ENCODE assay signal across 12 mouse cellular contexts in genomic region chr8:3355586-3355985, GRCm38 (mm10). TPM values are rescaled to one million over a fixed set of nuclear protein-coding genes. Genes with fewer than 3 reads are reported as not detected.
A peak's percentile ranks its signal among the peaks of the same experiment; 100 is the strongest.
DNase-seq lines count a peak whose midpoint lies in the region; ATAC-seq and TF ChIP-seq lines count a peak whose summit lies in the region.
"Had no signal": no experiment of that assay in that cellular context is flagged by ENCODE, and none has a peak within 500 bp of the region (broad histone marks: within the 10 kb centered on the region; RNA-seq: fewer than 3 reads in every experiment).

No protein-coding gene starts in this region.

- H3K4me1 ChIP-seq in lung, postnatal 0 days (ENCODE audit: insufficient read depth, low read depth, low read length): no peaks in the 10 kb centered on the region
- peaks cover 15% of the 10 kb centered on the region; the same call in 1 of the 2 replicates for H3K4me1 ChIP-seq in spleen, adult 2 months (ENCODE audit: control insufficient read depth, insufficient read depth, insufficient read length)
- H3K4me1 ChIP-seq: heart, embryonic 12.5 days had no signal

- TF ChIP-seq POLR2A in spleen, adult 2 months (IDR thresholded peaks at IDR 0.05; ENCODE audit: low read depth, low read length): no peak; the same call in 1 of the 2 replicates

- no peaks in the 10 kb centered on the region for H3K9me3 ChIP-seq in lung, postnatal 0 days (ENCODE audit: low read length)
- H3K9me3 ChIP-seq: heart, embryonic 12.5 days had no signal

- 76% methylated on average over 6 of the region's 6 CpGs for WGBS in lung, postnatal 0 days
- 9% methylated on average over 6 of the region's 6 CpGs for WGBS in spleen, adult 2 months

- peak; percentile 80 to 82 for DNase-seq in B cell, adult 2 months
- DNase-seq in R1 (ENCODE audit: low read depth, low spot score): peak; percentile 83
- DNase-seq in lung, postnatal 0 days (ENCODE audit: low spot score): peak; percentile 52
- peak; percentile 78 to 87 for DNase-seq in spleen, adult 2 months (ENCODE audit: low read depth in 1 of 2, low spot score in 2 of 2)
- no peak for DNase-seq in frontal cortex, postnatal 10 days (ENCODE audit: low spot score in 2 of 2)
- no peak for DNase-seq in kidney, postnatal 36 days
- no peak for DNase-seq in kidney, adult 11 months
- DNase-seq in urinary bladder, adult 18-20 months (ENCODE audit: low spot score in 2 of 2): no peak
- DNase-seq: cerebellum, postnatal 14 days; kidney, postnatal 10 days had no signal

- no peak overlapping the region for H3K4me2 ChIP-seq in lung, postnatal 0 days (replicated peaks; ENCODE audit: low read depth, low read length)
- H3K4me2 ChIP-seq: heart, embryonic 12.5 days had no signal

- TF ChIP-seq EP300 in lung, postnatal 0 days (IDR thresholded peaks at IDR 0.05): 0 out of 2 replicates have a peak, but pooled peaks have one; percentile 19

- H3K4me3 ChIP-seq in lung, postnatal 0 days (ENCODE audit: low read depth, low read length): no peak overlapping the region
- peak overlapping the region; percentile 73 for H3K4me3 ChIP-seq in spleen, adult 2 months (ENCODE audit: extremely low read depth, insufficient read depth, insufficient read length)
- H3K4me3 ChIP-seq: heart, embryonic 12.5 days had no signal

- no peak overlapping the region for H3K9ac ChIP-seq in lung, postnatal 0 days (replicated peaks; ENCODE audit: low read depth)
- H3K9ac ChIP-seq: heart, embryonic 12.5 days had no signal

- H3K27me3 ChIP-seq in lung, postnatal 0 days (replicated peaks; ENCODE audit: insufficient read depth, low read length): no peaks in the 10 kb centered on the region
- no peaks in the 10 kb centered on the region for H3K27me3 ChIP-seq in spleen, adult 2 months (ENCODE audit: control insufficient read depth, insufficient read depth, low read length)
- H3K27me3 ChIP-seq: heart, embryonic 12.5 days had no signal

- H3K36me3 ChIP-seq in lung, postnatal 0 days (ENCODE audit: insufficient read depth, low read length): no peaks in the 10 kb centered on the region
- peaks cover 7% of the 10 kb centered on the region for H3K36me3 ChIP-seq in spleen, adult 2 months (ENCODE audit: control insufficient read depth, insufficient read depth, low read length)
- H3K36me3 ChIP-seq: heart, embryonic 12.5 days had no signal

- peak; percentile 34 for TF ChIP-seq CTCF in lung, postnatal 0 days (IDR thresholded peaks at IDR 0.05)
- peak; percentile 15; the same call in 1 of the 2 replicates for TF ChIP-seq CTCF in spleen, adult 2 months (IDR thresholded peaks at IDR 0.05; ENCODE audit: extremely low read depth, insufficient read depth, insufficient read length, insufficient replicate concordance)

- ATAC-seq in lung, postnatal 0 days: peak; percentile 37

- H3K27ac ChIP-seq in lung, postnatal 0 days (ENCODE audit: low read length): no peak overlapping the region
- peak overlapping the region; percentile 98 for H3K27ac ChIP-seq in spleen, adult 2 months (ENCODE audit: insufficient read depth, low read length)

RNA-seq across cellular contexts. Expression of gene A430078G23Rik, which starts 2.4 kb away (rescaled TPM):
- polyA plus RNA-seq in lung, postnatal 0 days (2015; fragmentation: Nextera tagmentation; extraction: Ambion mirVana): 0.38 and 0.40 TPM in 2 replicates
- 28.3 and 28.6 TPM in 2 replicates for polyA plus RNA-seq in spleen, adult 2 months (2012; rRNA removed)
- polyA plus RNA-seq: forebrain, embryonic 11.5 days; heart, embryonic 12.5 days had no signal

RNA-seq across cellular contexts. Expression of gene Arhgef18, which starts 37.2 kb away (rescaled TPM):
- 5.8 and 6.1 TPM in 2 replicates for polyA plus RNA-seq in lung, postnatal 0 days (2015; fragmentation: Nextera tagmentation; extraction: Ambion mirVana)
- polyA plus RNA-seq in spleen, adult 2 months (2012; rRNA removed): 104 and 165 TPM in 2 replicates

Comparison
In these comparisons a context has a peak if more than half of its experiments do, and no peak if none do; other contexts are left out.
1. DNase-seq: peak in B cell, adult 2 months (2 of 2), R1 (single experiment), lung, postnatal 0 days (single experiment) and spleen, adult 2 months (2 of 2); none in frontal cortex, postnatal 10 days (0 of 2), kidney, postnatal 36 days (0 of 2), kidney, adult 11 months (single experiment) and urinary bladder, adult 18-20 months (0 of 2).
2. RNA of gene A430078G23Rik, which starts 2.4 kb away (polyA plus RNA-seq): 28.3 to 28.6 TPM in spleen, adult 2 months; 0.38 to 0.40 TPM in lung, postnatal 0 days; every median in the first group is over 10 times any median in the second.
3. RNA of gene Arhgef18, which starts 37.2 kb away (polyA plus RNA-seq): 104 to 165 TPM in spleen, adult 2 months; 5.8 to 6.1 TPM in lung, postnatal 0 days; every median in the first group is over 10 times any median in the second.